Mouse (Mus musculus) urinary bladder, postnatal 36 days (tissue): ENCODE data around the gene Olfr814.
"Not testable (repeated sequence)": the region's sequence is repeated elsewhere in the genome, so short reads cannot be mapped to it uniquely, and the experiment has no call there.

Experiments used
- DNase-seq, 2 experiments: peaks; one replicate each; pipeline ENCODE4 v3.0.0; 2022; ENCODE audit warnings: low spot score in 2 of 2, mixed read lengths in 1 of 2

Gene Olfr814

GRCm38 (mm10) chr10:129879751-129880150 is at the start of gene Olfr814:
Gene Olfr814, minus strand, starts transcription at chr10:129879851.
- DNase-seq, result not testable (repeated sequence)

GRCm38 (mm10) chr10:129915497-129915896 is 35.8 kb upstream of the Olfr814 start, which contains the start of gene Olfr816:
Gene Olfr816, minus strand, starts transcription at chr10:129915597.
- no peak for DNase-seq

- DNase-seq, result not testable (repeated sequence)
These were observed 26.1 kb upstream of the Olfr814 start, which contains the start of gene Olfr815 for GRCm38 (mm10) chr10:129905767-129906166. Gene Olfr815, minus strand, starts transcription at chr10:129905867.

- DNase-seq, result no peak
These were observed 6.3 kb upstream of the Olfr814 start for GRCm38 (mm10) chr10:129885934-129886333.

- DNase-seq, result not testable (repeated sequence)
These were observed 5.8 kb upstream of the Olfr814 start for GRCm38 (mm10) chr10:129885496-129885895.

- no peak for DNase-seq
These were observed 24.6 kb downstream of the Olfr814 start, which contains the start of gene Olfr813 for GRCm38 (mm10) chr10:129855067-129855466. Gene Olfr813, plus strand, starts transcription at chr10:129855367.

GRCm38 (mm10) chr10:129847343-129847742 is 32.3 kb downstream of the Olfr814 start:
- DNase-seq, result no peak

GRCm38 (mm10) chr10:129845994-129846393 is 33.7 kb downstream of the Olfr814 start, which contains the start of gene Olfr812:
Gene Olfr812, minus strand, starts transcription at chr10:129846094.
- no peak for DNase-seq
